Mouse (Mus musculus): ENCODE results near the gene Ilf2. TPM values are rescaled to one million over a fixed set of nuclear protein-coding genes. Genes with fewer than 3 reads are reported as not detected.

Ilf2 gene
- 69.5 and 88.4 TPM in 2 replicates for polyA plus RNA-seq (2021; fragmentation: Nextera tagmentation)
- long read RNA-seq, experiment 1, transcript Ilf2-201 (14 exons, 2,027 nt) = major isoform, 519 of 561 reads
- long read RNA-seq, experiment 1, partial matches to known transcripts = 14 of 561 reads
- long read RNA-seq, experiment 1, other reads (novel, unspliced or antisense) = 23 of 561 reads
- long read RNA-seq, experiment 2, transcript Ilf2-201 (14 exons, 2,027 nt) = major isoform, 129 of 162 reads
- long read RNA-seq, experiment 2, partial matches to known transcripts = 29 of 162 reads
- long read RNA-seq, experiment 2, other reads (novel, unspliced or antisense) = 3 of 162 reads

GRCm38 (mm10) chr3:90475831-90476611, at the start of gene Ilf2:
Gene Ilf2, plus strand, starts transcription at chr3:90476126.

GRCm38 (mm10) chr3:90433381-90434020, 42.4 kb upstream of the Ilf2 start, which contains the start of gene Ints3:
Gene Ints3, minus strand, starts transcription at chr3:90433622.

GRCm38 (mm10) chr3:90465686-90466310, 10.1 kb upstream of the Ilf2 start, which contains the start of gene Npr1:
Gene Npr1, minus strand, starts transcription at chr3:90465866.

DNA sequence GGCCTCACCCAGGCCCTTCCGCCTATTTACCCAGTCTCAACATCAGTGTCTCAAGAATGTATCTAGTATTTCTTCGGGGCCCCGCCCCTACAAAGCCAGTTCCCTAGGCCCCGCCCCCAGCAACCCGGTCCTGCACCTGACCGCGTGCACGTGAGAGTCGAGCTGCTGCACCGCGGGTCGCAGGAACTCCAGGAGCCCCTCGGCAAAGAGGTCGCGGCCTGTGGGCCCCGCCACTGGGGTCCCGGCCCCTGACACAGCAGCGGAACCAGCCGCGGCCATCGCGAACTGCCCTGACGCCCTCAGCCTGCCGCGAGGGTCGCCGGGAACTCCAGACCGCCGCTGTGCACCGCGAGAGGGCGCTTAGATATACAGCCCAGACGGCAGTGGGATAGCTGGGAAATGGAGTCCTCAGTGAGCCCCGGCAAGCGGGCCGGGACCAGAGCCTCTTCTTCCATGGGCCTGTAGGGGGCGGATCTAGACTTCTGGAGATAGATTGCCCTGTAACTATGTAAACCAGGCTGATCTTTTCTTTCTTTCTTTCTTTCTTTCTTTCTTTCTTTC, 14.8 kb downstream of the Ilf2 start, which contains the start of gene Snapin:
Snapin (minus strand) TSS at position 338 of the 561 bp plus-strand sequence.

GRCm38 (mm10) chr3:90508950-90509746, 33.2 kb downstream of the Ilf2 start, which contains the start of gene Chtop:
Gene Chtop, minus strand, starts transcription at chr3:90509498.

DNA sequence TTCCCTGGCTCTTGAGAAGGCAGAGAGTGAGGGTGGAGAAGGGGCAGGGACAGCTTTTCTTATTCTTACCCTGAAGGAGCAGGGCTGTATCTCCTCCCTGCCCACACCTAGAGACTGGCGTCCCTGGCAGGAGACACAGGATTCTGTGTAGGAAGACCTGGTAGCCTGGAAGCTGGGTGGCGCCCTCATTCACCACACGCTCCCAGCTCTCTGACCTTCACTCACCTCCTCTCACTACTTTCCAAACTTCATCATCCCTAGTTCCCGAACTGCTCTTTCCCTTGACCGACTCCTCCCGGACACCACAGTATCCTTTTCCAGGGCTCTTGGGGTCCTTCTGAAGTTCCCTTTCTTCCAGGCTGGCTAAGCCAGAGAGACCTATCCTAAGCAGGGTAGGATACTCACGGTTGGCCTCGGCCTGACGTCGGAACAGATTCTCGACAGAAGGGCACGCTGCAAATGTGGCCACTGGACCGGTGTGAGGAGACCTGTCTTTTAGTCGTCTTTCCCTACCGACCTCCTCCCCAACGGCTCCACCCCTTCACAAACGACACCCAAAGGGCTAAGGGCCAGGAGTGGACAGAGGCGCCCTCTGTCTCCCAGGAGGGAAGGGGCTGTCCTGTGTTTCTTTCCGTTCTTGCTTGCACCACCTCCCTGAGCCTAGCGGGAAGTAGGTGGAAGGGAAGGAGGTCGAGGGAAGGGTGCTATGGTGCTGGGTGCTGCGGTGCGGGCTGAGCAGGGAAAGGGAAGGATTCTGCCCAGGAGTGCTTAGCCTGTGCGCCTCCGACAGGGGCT, 38.1 kb downstream of the Ilf2 start, which contains the start of the genes S100a1 and S100a13:
S100a1 (minus strand) TSS at position 597 of the 795 bp plus-strand sequence.
S100a13 (plus strand) TSS at position 640 of the 795 bp plus-strand sequence.

DNA sequence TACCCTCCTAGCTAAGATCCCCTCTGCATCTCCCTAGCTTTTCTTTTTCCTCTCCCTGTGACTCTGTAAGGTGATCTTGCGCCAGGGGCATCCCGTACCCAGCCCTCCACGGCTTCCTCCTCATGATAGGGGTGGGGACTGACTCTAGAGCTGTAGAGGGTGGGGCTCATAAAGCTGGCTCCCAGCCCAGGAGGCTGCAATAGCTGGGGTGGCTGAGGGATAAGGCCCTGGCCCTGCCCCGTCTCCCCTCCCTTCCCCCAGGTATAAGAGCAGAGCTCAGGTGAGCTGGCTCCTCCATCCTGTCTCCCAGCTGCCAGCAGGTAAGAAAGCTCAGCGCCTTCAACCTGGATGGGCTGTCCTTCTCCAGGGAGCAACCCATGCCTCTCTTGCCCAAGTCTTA, 50.7 kb downstream of the Ilf2 start, which contains the start of gene S100a14:
S100a14 (plus strand) TSS at position 277 of the 400 bp plus-strand sequence.

GRCm38 (mm10) chr3:90537141-90537904, 61.4 kb downstream of the Ilf2 start, which contains the start of gene S100a16:
Gene S100a16, plus strand, starts transcription at chr3:90537254.

Other genes starting within 250 kb of the Ilf2 start
- gene Jtb, start 244.5 kb upstream of the Ilf2 start, polyA plus RNA-seq (2021; fragmentation: Nextera tagmentation) = 86.5 and 88.1 TPM in 2 replicates
- gene Creb3l4, start 232.6 kb upstream of the Ilf2 start, polyA plus RNA-seq (2021; fragmentation: Nextera tagmentation) = 0.34 and 0.60 TPM in 2 replicates
- 91.9 and 104 TPM in 2 replicates for gene Slc39a1, start 228.0 kb upstream of the Ilf2 start, polyA plus RNA-seq (2021; fragmentation: Nextera tagmentation)
- gene Crtc2, start 222.0 kb upstream of the Ilf2 start, polyA plus RNA-seq (2021; fragmentation: Nextera tagmentation) = 9.5 and 15.9 TPM in 2 replicates
- gene Dennd4b, start 210.9 kb upstream of the Ilf2 start, polyA plus RNA-seq (2021; fragmentation: Nextera tagmentation) = 6.2 and 6.9 TPM in 2 replicates
- gene Gatad2b, start 182.9 kb upstream of the Ilf2 start, polyA plus RNA-seq (2021; fragmentation: Nextera tagmentation) = 9.9 and 10.3 TPM in 2 replicates
- 2.0 TPM in 2 replicates for gene Slc27a3, start 86.2 kb upstream of the Ilf2 start, polyA plus RNA-seq (2021; fragmentation: Nextera tagmentation)
- 10.8 and 12.5 TPM in 2 replicates for gene Ints3, start 42.5 kb upstream of the Ilf2 start, polyA plus RNA-seq (2021; fragmentation: Nextera tagmentation)
- 0.73 and 0.85 TPM in 2 replicates for gene Npr1, start 10.3 kb upstream of the Ilf2 start, polyA plus RNA-seq (2021; fragmentation: Nextera tagmentation)
- gene Snapin, start 14.9 kb downstream of the Ilf2 start, polyA plus RNA-seq (2021; fragmentation: Nextera tagmentation) = 82.3 and 99.2 TPM in 2 replicates
- gene Chtop, start 33.4 kb downstream of the Ilf2 start, polyA plus RNA-seq (2021; fragmentation: Nextera tagmentation) = 96.5 and 106 TPM in 2 replicates
- 326 TPM in 2 replicates for gene S100a1, start 38.3 kb downstream of the Ilf2 start, polyA plus RNA-seq (2021; fragmentation: Nextera tagmentation)
- gene S100a13, start 38.3 kb downstream of the Ilf2 start, polyA plus RNA-seq (2021; fragmentation: Nextera tagmentation) = 149 and 180 TPM in 2 replicates
- not detected in 2 replicates for gene S100a14, start 50.7 kb downstream of the Ilf2 start, polyA plus RNA-seq (2021; fragmentation: Nextera tagmentation)
- gene S100a16, start 61.1 kb downstream of the Ilf2 start, polyA plus RNA-seq (2021; fragmentation: Nextera tagmentation) = 168 and 195 TPM in 2 replicates
- 2.1 and 3.0 TPM in 2 replicates for gene S100a3, start 84.5 kb downstream of the Ilf2 start, polyA plus RNA-seq (2021; fragmentation: Nextera tagmentation)
- not detected in 2 replicates for gene S100a2, start 114.1 kb downstream of the Ilf2 start, polyA plus RNA-seq (2021; fragmentation: Nextera tagmentation)
- gene Gm42674, start 125.8 kb downstream of the Ilf2 start, polyA plus RNA-seq (2021; fragmentation: Nextera tagmentation) = not detected in 2 replicates
- 4.3 and 6.4 TPM in 2 replicates for gene S100a4, start 127.6 kb downstream of the Ilf2 start, polyA plus RNA-seq (2021; fragmentation: Nextera tagmentation)
- gene S100a5, start 132.4 kb downstream of the Ilf2 start, polyA plus RNA-seq (2021; fragmentation: Nextera tagmentation) = 0.60 TPM in 1 of 2 replicates, not detected in the other
- gene S100a6, start 136.8 kb downstream of the Ilf2 start, polyA plus RNA-seq (2021; fragmentation: Nextera tagmentation) = 92.6 and 97.3 TPM in 2 replicates
- 0.16 and 0.31 TPM in 2 replicates for gene S100a7a, start 177.9 kb downstream of the Ilf2 start, polyA plus RNA-seq (2021; fragmentation: Nextera tagmentation)
- gene S100a8, start 192.9 kb downstream of the Ilf2 start, polyA plus RNA-seq (2021; fragmentation: Nextera tagmentation) = 1.4 and 2.0 TPM in 2 replicates
- 0.77 TPM in 1 of 2 replicates, not detected in the other for gene S100a9, start 219.6 kb downstream of the Ilf2 start, polyA plus RNA-seq (2021; fragmentation: Nextera tagmentation)